Mouse (Mus musculus): ENCODE measurements around the gene Coq10b. TPM values are rescaled to one million over a fixed set of nuclear protein-coding genes. Genes with fewer than 3 reads are reported as not detected.

The Coq10b gene
- polyA plus RNA-seq, 2 experiments: 12.2 to 19.1 TPM

DNA sequence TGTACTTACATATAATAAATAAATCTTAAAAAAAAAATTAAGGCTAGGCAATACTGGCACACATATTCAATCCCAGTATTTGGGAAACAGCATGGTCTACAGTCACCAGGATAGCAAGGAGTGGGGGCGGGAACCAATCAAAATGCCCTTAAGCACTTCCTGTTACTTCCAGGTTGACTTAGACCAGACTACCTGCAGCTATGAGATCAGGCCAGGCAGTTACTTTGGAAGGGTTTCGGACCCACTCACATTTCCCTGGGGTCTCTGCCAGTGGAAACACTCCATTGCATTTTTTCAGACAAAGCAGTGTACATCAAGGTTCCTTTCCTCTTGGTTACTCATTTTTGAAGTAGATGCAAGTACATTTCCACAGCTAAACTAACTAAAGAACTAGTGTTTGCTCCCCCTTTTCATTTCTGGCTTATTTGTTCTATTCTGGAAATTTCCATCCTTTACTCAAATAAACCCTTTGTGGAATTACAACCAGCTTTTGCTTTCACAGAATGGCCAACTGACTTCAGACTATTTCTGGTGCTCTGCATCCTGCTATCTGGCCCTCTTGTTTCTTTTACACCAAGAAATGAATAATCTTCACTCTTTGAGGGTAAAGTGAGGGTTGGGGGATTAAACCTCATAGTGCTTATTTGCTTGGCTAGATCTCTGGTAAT, 24.4 kb downstream of the Coq10b start:
- Histone ChIP-seq H3K4me1 (ENCODE audit: control insufficient read depth, insufficient read depth, low read length) (no peaks in the 10 kb centered on the region), H3K27me3 (ENCODE audit: control insufficient read depth, insufficient read depth, low read length) (no peaks in the 10 kb centered on the region), H3K9me3 (ENCODE audit: control insufficient read depth, low read length) (no peaks in the 10 kb centered on the region), H3K36me3 (ENCODE audit: control insufficient read depth, insufficient read depth, low read length) (peaks cover 58% of the 10 kb centered on the region), H3K4me2 (replicated peaks; ENCODE audit: low read depth, low read length, severe bottlenecking) (no peak overlapping the region), H3K4me3 (replicated peaks; ENCODE audit: low read length) (no peak overlapping the region), H3K9ac (ENCODE audit: low read depth, low read length, severe bottlenecking) (no peak overlapping the region), H3K27ac (replicated peaks; ENCODE audit: low read depth, low read length) (no peak overlapping the region)
- 87% methylated on average over 2 of the region's 2 CpGs for WGBS
- TF ChIP-seq POLR2A (IDR thresholded peaks at IDR 0.05; ENCODE audit: borderline replicate concordance, extremely low read depth, insufficient read depth, insufficient read length): no peak
- no peak for ATAC-seq (ENCODE audit: low FRiP score, low read depth)
- DNase-seq (ENCODE audit: low spot score): no peak

DNA sequence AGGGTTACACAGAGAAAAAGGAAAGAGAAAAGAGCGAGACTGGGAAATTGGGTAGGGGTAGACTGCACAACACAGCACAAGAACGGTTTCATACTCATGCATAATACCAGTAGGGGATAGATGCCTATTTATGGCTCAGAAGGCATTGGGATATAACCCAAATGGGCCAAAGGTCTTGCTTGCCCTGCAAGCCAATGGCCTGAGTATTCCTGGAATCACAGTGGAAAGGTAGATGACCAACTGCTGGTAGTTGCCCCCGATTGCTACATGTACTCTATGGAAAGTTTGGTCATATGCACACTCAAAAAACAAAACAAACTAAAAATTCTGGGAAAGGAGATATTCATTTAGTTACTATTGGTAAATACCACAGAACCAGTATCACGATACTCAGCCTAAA, 27.1 kb downstream of the Coq10b start:
- no peak for DNase-seq (ENCODE audit: low spot score)
- Histone ChIP-seq H3K4me1 (ENCODE audit: control insufficient read depth, insufficient read depth, low read length) (no peaks in the 10 kb centered on the region), H3K4me3 (replicated peaks; ENCODE audit: low read length) (no peak overlapping the region), H3K9ac (ENCODE audit: low read depth, low read length, severe bottlenecking) (no peak overlapping the region), H3K27ac (replicated peaks; ENCODE audit: low read depth, low read length) (no peak overlapping the region), H3K36me3 (ENCODE audit: control insufficient read depth, insufficient read depth, low read length) (peaks cover 75% of the 10 kb centered on the region), H3K27me3 (ENCODE audit: control insufficient read depth, insufficient read depth, low read length) (no peaks in the 10 kb centered on the region), H3K9me3 (ENCODE audit: control insufficient read depth, low read length) (no peaks in the 10 kb centered on the region), H3K4me2 (replicated peaks; ENCODE audit: low read depth, low read length, severe bottlenecking) (no peak overlapping the region)
- no peak for ATAC-seq (ENCODE audit: low FRiP score, low read depth)
- WGBS: 94% methylated on average over 4 of the region's 4 CpGs
- no peak for TF ChIP-seq POLR2A (IDR thresholded peaks at IDR 0.05; ENCODE audit: borderline replicate concordance, extremely low read depth, insufficient read depth, insufficient read length)

DNA sequence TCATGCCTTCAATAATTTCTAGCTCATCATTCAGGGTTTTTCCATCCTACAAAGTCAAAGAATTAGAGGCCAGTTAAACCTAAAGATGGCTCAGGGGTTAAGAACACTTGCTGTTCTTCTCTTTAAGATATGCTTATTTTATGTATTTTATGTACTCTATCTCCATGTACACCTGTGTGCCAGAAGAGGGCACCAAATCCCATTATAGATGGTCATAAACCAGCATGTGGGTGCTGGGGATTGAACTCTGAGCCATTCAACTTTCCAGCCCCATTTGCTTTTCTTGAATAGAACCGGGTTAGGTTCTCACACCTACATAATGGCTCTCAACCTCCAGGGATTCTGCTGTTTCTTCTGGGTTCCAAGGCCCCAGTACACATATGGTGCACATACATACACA, 29.5 kb downstream of the Coq10b start:
- DNase-seq (ENCODE audit: low spot score) (no peak), ATAC-seq (ENCODE audit: low FRiP score, low read depth) (no peak)
- no peak overlapping the region for H3K27ac ChIP-seq (replicated peaks; ENCODE audit: low read depth, low read length)
- H3K9ac ChIP-seq (ENCODE audit: low read depth, low read length, severe bottlenecking): no peak overlapping the region
- peaks cover 76% of the 10 kb centered on the region for H3K36me3 ChIP-seq (ENCODE audit: control insufficient read depth, insufficient read depth, low read length)
- no peak for TF ChIP-seq POLR2A (IDR thresholded peaks at IDR 0.05; ENCODE audit: borderline replicate concordance, extremely low read depth, insufficient read depth, insufficient read length)
- no peak overlapping the region for H3K4me2 ChIP-seq (replicated peaks; ENCODE audit: low read depth, low read length, severe bottlenecking)
- no peaks in the 10 kb centered on the region for H3K27me3 ChIP-seq (ENCODE audit: control insufficient read depth, insufficient read depth, low read length)
- 64% methylated on average over 1 of the region's 1 CpGs for WGBS
- no peaks in the 10 kb centered on the region for H3K9me3 ChIP-seq (ENCODE audit: control insufficient read depth, low read length)
- peaks cover 13% of the 10 kb centered on the region for H3K4me1 ChIP-seq (ENCODE audit: control insufficient read depth, insufficient read depth, low read length)
- no peak overlapping the region for H3K4me3 ChIP-seq (replicated peaks; ENCODE audit: low read length)

DNA sequence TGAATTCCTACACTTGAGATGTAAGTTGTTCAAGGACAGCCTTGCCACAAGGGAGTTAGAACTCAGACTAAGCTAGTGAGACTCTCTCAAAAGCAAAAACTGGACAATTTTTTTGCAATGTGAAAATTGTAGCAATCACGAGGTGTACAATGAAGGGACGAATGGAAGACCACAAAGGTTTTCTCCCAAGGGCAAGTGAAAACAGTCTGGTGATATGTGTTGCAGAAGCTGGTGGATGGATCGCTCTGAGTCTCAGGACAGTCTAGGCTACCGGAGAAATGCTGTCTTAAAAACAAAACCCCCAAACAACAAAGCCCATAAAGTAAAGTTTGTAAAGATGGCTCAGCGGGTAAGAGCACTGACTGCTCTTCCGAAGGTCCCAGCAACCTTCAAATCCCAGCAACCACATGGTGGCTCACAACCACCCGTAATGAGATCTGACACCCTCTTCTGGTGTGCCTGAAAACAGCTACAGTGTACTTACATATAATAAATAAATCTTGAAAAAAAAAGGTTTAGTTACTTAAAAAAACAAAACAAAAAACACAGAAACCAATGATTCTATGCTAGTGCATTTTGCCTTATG, 33.3 kb downstream of the Coq10b start:
- H3K36me3 ChIP-seq (ENCODE audit: control insufficient read depth, insufficient read depth, low read length): peaks cover 46% of the 10 kb centered on the region
- no peaks in the 10 kb centered on the region for H3K9me3 ChIP-seq (ENCODE audit: control insufficient read depth, low read length)
- H3K27ac ChIP-seq (replicated peaks; ENCODE audit: low read depth, low read length): no peak overlapping the region
- WGBS: 52% methylated on average over 7 of the region's 7 CpGs
- ATAC-seq (ENCODE audit: low FRiP score, low read depth): no peak
- TF ChIP-seq POLR2A (IDR thresholded peaks at IDR 0.05; ENCODE audit: borderline replicate concordance, extremely low read depth, insufficient read depth, insufficient read length): no peak
- H3K4me1 ChIP-seq (ENCODE audit: control insufficient read depth, insufficient read depth, low read length): peaks cover 19% of the 10 kb centered on the region
- H3K27me3 ChIP-seq (ENCODE audit: control insufficient read depth, insufficient read depth, low read length): no peaks in the 10 kb centered on the region
- peak overlapping the region; percentile 90 for H3K4me2 ChIP-seq (replicated peaks; ENCODE audit: low read depth, low read length, severe bottlenecking)
- H3K9ac ChIP-seq (ENCODE audit: low read depth, low read length, severe bottlenecking): no peak overlapping the region
- DNase-seq (ENCODE audit: low spot score): no peak
- H3K4me3 ChIP-seq (replicated peaks; ENCODE audit: low read length): peak overlapping the region; percentile 90

DNA sequence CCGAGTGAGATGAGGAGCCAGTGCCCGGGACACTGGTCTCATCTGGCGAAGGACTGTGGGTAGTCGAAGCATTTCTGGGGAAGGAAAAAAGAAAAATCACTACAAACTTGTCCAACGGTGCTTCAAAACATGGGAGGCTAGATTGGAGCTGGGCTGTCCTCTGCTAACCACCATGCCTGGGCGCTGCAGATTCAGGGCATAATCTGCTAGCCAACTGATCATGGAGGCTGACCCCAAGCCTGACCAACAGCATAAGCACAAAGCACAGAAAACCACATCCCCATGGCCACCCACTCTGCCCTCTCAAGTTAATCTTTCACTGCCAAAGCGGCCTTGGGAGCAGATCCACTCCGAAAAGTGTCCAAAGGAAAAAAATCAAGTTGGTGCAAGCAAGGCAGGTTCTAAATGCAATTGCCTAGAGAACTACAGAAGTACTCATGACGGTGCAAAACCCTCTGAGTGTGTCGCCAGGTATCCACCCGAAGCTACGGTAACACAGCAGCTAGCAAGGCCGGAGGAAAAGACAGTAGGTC, 34.4 kb downstream of the Coq10b start:
- DNase-seq (ENCODE audit: low spot score): no peak
- no peaks in the 10 kb centered on the region for H3K9me3 ChIP-seq (ENCODE audit: control insufficient read depth, low read length)
- H3K27ac ChIP-seq (replicated peaks; ENCODE audit: low read depth, low read length): peak overlapping the region; percentile 95
- H3K4me1 ChIP-seq (ENCODE audit: control insufficient read depth, insufficient read depth, low read length): peaks cover 19% of the 10 kb centered on the region
- no peaks in the 10 kb centered on the region for H3K27me3 ChIP-seq (ENCODE audit: control insufficient read depth, insufficient read depth, low read length)
- peak overlapping the region; percentile 90 for H3K4me2 ChIP-seq (replicated peaks; ENCODE audit: low read depth, low read length, severe bottlenecking)
- H3K4me3 ChIP-seq (replicated peaks; ENCODE audit: low read length): peak overlapping the region; percentile 90
- 1% methylated on average over 13 of the region's 13 CpGs for WGBS
- ATAC-seq (ENCODE audit: low FRiP score, low read depth): no peak
- H3K9ac ChIP-seq (ENCODE audit: low read depth, low read length, severe bottlenecking): peak overlapping the region; percentile 95
- TF ChIP-seq POLR2A (IDR thresholded peaks at IDR 0.05; ENCODE audit: borderline replicate concordance, extremely low read depth, insufficient read depth, insufficient read length): no peak
- peaks cover 42% of the 10 kb centered on the region for H3K36me3 ChIP-seq (ENCODE audit: control insufficient read depth, insufficient read depth, low read length)

All from limb, embryonic 14.5 days (tissue).